Mouse (Mus musculus): ENCODE measurements around the gene Dhrs4. TPM values are rescaled to one million over a fixed set of nuclear protein-coding genes. Genes with fewer than 3 reads are reported as not detected.

Dhrs4 gene
- polyA plus RNA-seq, 1 experiment, result 27.2 TPM

DNA sequence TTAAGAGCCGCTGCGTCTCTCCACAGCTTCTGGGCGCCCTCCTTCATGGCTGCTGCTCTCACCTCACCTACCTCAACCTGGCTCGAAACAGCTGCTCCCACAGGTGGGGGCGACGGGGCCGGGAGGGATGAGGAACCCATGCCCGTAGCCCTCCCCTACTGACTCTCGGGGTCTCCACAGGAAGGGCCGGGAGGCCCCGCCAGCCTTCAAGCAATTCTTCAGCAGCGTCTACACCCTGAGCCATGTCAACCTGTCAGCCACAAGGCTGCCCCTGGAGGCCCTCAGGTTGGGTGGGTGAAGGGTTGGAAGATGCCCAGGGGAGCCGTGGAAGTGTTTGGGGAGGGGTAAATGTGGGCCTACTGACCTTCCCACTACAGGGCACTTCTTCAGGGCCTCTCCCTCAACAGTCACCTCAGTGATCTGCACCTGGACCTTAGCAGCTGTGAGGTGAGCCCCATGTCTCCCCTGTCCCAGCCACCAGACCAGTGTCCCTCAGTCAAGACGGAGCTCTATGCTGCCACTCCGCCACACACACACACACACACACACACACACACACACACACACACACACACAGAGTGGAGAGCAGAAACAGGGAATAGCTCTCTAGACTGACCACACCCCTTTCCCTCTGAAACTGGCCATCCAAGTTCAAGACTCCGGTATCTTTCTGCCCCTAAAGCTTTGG, 18.3 kb downstream of the Dhrs4 start:
- Histone ChIP-seq H3K27ac (ENCODE audit: control insufficient read depth, insufficient read depth, low read depth, low read length) (no peak overlapping the region), H3K4me3 (ENCODE audit: control insufficient read depth, low read depth, low read length) (no peak overlapping the region), H3K4me1 (ENCODE audit: control insufficient read depth, insufficient read depth, low read length) (peaks cover 8% of the 10 kb centered on the region), H3K27me3 (ENCODE audit: control insufficient read depth, insufficient read depth, low read length) (no peaks in the 10 kb centered on the region), H3K36me3 (ENCODE audit: control insufficient read depth, insufficient read depth, low read length) (no peaks in the 10 kb centered on the region)
- TF ChIP-seq POLR2A (IDR thresholded peaks at IDR 0.05; ENCODE audit: control insufficient read depth, low read depth, low read length), result no peak

DNA sequence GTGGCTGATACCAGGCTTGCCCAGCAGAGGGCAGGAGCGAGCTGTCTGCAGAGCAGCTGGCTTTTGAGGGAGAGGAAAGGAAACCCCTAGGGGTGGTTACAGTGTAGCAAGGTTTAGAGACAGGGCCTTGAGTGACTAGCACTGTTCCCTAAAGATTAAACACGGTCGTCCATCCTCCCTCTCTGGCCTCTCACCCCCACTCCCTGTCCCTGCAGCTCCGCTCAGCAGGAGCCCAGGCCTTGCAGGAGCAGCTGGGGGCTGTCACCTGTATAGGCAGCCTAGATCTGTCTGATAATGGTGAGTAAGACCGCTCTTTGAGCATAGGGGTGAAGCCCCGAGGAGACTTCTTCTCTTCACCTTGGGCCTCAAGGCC, 18.9 kb downstream of the Dhrs4 start:
- TF ChIP-seq POLR2A (IDR thresholded peaks at IDR 0.05; ENCODE audit: control insufficient read depth, low read depth, low read length) (no peak), CTCF (IDR thresholded peaks at IDR 0.05; ENCODE audit: control insufficient read depth, insufficient read depth, insufficient replicate concordance, low read depth, low read length) (peak; percentile 89)
- H3K4me1 ChIP-seq (ENCODE audit: control insufficient read depth, insufficient read depth, low read length), result peaks cover 8% of the 10 kb centered on the region
- no peaks in the 10 kb centered on the region for H3K36me3 ChIP-seq (ENCODE audit: control insufficient read depth, insufficient read depth, low read length)
- no peak overlapping the region for H3K4me3 ChIP-seq (ENCODE audit: control insufficient read depth, low read depth, low read length)
- no peaks in the 10 kb centered on the region for H3K27me3 ChIP-seq (ENCODE audit: control insufficient read depth, insufficient read depth, low read length)
- H3K27ac ChIP-seq (ENCODE audit: control insufficient read depth, insufficient read depth, low read depth, low read length), result no peak overlapping the region

DNA sequence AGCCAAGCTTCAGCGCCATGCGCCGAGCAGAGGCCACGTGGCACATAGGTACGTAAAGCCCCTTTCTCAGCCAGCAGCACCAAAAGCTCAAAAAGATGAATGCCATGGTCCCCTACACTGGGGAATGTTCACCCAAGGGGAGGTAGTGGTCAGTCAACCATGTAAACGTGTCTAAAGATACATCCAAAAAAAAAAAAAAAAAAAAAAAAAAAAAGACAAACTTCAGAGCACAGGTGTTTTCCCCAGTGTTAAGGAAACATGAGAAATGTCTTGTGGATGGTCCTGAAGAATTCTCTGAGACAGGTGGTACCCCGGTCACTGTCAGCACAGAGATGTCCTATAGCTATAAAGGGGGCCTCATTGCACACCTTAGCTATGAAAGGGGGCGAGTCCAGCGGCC, 27.1 kb downstream of the Dhrs4 start:
- Histone ChIP-seq H3K36me3 (ENCODE audit: control insufficient read depth, insufficient read depth, low read length) (no peaks in the 10 kb centered on the region), H3K27me3 (ENCODE audit: control insufficient read depth, insufficient read depth, low read length) (no peaks in the 10 kb centered on the region), H3K4me3 (ENCODE audit: control insufficient read depth, low read depth, low read length) (no peak overlapping the region), H3K27ac (ENCODE audit: control insufficient read depth, insufficient read depth, low read depth, low read length) (no peak overlapping the region), H3K4me1 (ENCODE audit: control insufficient read depth, insufficient read depth, low read length) (no peaks in the 10 kb centered on the region)
- TF ChIP-seq CTCF (IDR thresholded peaks at IDR 0.05; ENCODE audit: control insufficient read depth, insufficient read depth, insufficient replicate concordance, low read depth, low read length) (no peak), POLR2A (IDR thresholded peaks at IDR 0.05; ENCODE audit: control insufficient read depth, low read depth, low read length) (no peak)

DNA sequence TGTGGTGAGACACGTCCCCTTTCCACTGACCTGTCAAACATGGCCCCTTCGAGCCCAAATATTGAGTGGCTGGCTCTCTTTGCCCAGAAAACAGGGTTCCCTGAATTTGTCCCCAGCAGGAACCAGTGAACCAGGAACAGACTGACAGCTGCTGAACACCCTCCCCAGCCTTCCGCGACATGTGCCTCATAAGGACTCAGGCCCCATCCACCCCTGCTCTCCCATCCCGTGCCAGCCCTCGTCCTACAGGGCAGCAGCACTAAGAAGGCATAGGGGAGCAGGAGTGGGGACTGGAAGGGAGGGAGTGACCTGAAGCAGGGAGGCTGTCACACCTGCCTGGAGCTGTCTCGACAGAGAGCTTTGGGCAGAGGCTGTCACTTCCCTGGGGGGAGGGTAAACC, 29.2 kb downstream of the Dhrs4 start:
- Histone ChIP-seq H3K27me3 (ENCODE audit: control insufficient read depth, insufficient read depth, low read length) (no peaks in the 10 kb centered on the region), H3K4me1 (ENCODE audit: control insufficient read depth, insufficient read depth, low read length) (no peaks in the 10 kb centered on the region), H3K4me3 (ENCODE audit: control insufficient read depth, low read depth, low read length) (no peak overlapping the region), H3K27ac (ENCODE audit: control insufficient read depth, insufficient read depth, low read depth, low read length) (no peak overlapping the region), H3K36me3 (ENCODE audit: control insufficient read depth, insufficient read depth, low read length) (no peaks in the 10 kb centered on the region)
- TF ChIP-seq POLR2A (IDR thresholded peaks at IDR 0.05; ENCODE audit: control insufficient read depth, low read depth, low read length) (no peak), CTCF (IDR thresholded peaks at IDR 0.05; ENCODE audit: control insufficient read depth, insufficient read depth, insufficient replicate concordance, low read depth, low read length) (no peak)

DNA sequence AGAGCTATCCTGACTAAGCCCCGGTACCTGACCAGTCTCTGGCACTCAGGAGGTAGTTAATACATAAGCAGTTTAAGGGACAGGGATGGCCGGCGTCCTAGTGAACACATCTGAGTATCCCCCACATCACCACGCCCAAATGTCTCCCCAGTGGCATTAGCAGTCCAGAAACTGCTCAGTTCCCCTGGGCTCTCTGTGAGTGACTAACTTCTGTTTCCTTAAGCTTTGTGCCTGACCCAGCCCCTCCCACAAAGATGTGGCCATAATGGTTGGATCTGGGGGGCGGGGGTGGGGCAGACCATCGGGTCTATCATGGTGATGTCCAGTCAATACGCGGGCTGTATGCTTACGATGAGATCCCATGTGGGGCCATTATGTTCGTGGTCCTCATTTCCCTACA, 31.0 kb downstream of the Dhrs4 start:
- TF ChIP-seq POLR2A (IDR thresholded peaks at IDR 0.05; ENCODE audit: control insufficient read depth, low read depth, low read length) (no peak), CTCF (IDR thresholded peaks at IDR 0.05; ENCODE audit: control insufficient read depth, insufficient read depth, insufficient replicate concordance, low read depth, low read length) (no peak)
- no peaks in the 10 kb centered on the region for H3K27me3 ChIP-seq (ENCODE audit: control insufficient read depth, insufficient read depth, low read length)
- H3K36me3 ChIP-seq (ENCODE audit: control insufficient read depth, insufficient read depth, low read length), result no peaks in the 10 kb centered on the region
- H3K4me1 ChIP-seq (ENCODE audit: control insufficient read depth, insufficient read depth, low read length), result no peaks in the 10 kb centered on the region
- H3K4me3 ChIP-seq (ENCODE audit: control insufficient read depth, low read depth, low read length), result no peak overlapping the region
- H3K27ac ChIP-seq (ENCODE audit: control insufficient read depth, insufficient read depth, low read depth, low read length), result no peak overlapping the region

DNA sequence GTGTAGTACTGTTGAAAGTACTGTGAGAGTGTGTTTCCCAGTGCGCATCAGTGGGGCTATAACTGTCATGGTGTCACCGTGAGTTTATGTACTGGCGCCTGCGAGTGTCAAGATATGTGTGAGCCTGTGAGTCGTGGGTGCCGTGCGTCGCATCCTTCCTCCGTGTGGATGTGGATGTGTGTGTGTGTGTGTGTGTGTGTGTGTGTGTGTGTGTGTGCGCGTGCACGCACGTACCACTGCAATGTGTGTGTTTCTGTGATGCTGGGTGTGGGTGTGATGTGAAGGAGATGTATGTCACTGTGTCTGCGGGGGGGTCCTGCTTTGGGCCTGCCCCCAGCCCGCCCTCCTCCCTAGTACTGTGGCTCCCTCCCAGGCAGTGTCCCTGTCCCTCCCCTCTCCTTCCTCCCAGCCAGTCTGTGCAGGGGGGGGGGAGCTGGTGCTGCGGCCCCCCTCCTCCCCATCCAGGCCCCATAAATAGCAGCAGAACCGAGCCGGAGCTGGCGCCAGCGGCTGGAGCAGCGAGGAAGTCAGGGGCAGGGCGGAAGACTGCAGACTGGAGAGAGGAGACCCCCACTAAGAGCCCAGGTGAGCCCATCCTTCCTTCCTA, 31.7 kb downstream of the Dhrs4 start, which contains the start of gene Cpne6:
Gene Cpne6 (plus strand): TSS at position 321 of the 607 bp plus-strand sequence.
- H3K27me3 ChIP-seq (ENCODE audit: control insufficient read depth, insufficient read depth, low read length), result no peaks in the 10 kb centered on the region
- no peaks in the 10 kb centered on the region for H3K4me1 ChIP-seq (ENCODE audit: control insufficient read depth, insufficient read depth, low read length)
- no peak within 1 kb of the TSS for H3K27ac ChIP-seq (ENCODE audit: control insufficient read depth, insufficient read depth, low read depth, low read length)
- TF ChIP-seq POLR2A (IDR thresholded peaks at IDR 0.05; ENCODE audit: control insufficient read depth, low read depth, low read length), result no peak
- TF ChIP-seq CTCF (IDR thresholded peaks at IDR 0.05; ENCODE audit: control insufficient read depth, insufficient read depth, insufficient replicate concordance, low read depth, low read length), result no peak
- no peak within 1 kb of the TSS for H3K4me3 ChIP-seq (ENCODE audit: control insufficient read depth, low read depth, low read length)
- no peaks in the 10 kb centered on the region for H3K36me3 ChIP-seq (ENCODE audit: control insufficient read depth, insufficient read depth, low read length)

DNA sequence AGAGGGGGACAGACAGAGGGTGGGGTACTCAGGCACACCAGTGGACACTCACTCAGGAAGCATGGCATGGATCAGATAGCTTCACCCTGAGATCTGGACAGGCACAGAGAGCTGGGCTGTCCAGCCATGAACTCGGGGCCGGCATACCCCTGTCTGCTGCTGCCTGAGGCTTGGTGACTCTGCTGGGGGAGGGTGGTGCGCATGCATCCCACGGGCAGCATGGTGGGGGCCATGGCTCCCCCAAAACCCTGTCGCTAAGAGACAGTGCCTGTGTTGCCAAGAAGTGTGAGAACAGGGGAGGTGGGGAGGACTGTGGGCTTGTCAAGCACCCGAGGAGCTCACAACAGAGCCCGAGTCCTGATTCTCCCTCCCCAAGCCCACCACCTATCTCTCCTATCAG, 32.5 kb downstream of the Dhrs4 start:
- TF ChIP-seq CTCF (IDR thresholded peaks at IDR 0.05; ENCODE audit: control insufficient read depth, insufficient read depth, insufficient replicate concordance, low read depth, low read length), result no peak
- TF ChIP-seq POLR2A (IDR thresholded peaks at IDR 0.05; ENCODE audit: control insufficient read depth, low read depth, low read length), result no peak
- Histone ChIP-seq H3K27ac (ENCODE audit: control insufficient read depth, insufficient read depth, low read depth, low read length) (no peak overlapping the region), H3K36me3 (ENCODE audit: control insufficient read depth, insufficient read depth, low read length) (no peaks in the 10 kb centered on the region), H3K4me3 (ENCODE audit: control insufficient read depth, low read depth, low read length) (no peak overlapping the region), H3K4me1 (ENCODE audit: control insufficient read depth, insufficient read depth, low read length) (no peaks in the 10 kb centered on the region), H3K27me3 (ENCODE audit: control insufficient read depth, insufficient read depth, low read length) (no peaks in the 10 kb centered on the region)

Measured in testis, adult 2 months (tissue).